Mouse (Mus musculus): ENCODE data around the gene Bad. TPM values are rescaled to one million over a fixed set of nuclear protein-coding genes. Genes with fewer than 3 reads are reported as not detected.

Bad gene
- polyA plus RNA-seq, 1 experiment: 60.4 TPM

GRCm38 (mm10) chr19:6970460-6971085 is 28.9 kb downstream of the Bad start:
- H3K4me3 ChIP-seq (ENCODE audit: insufficient read depth, low read length): no peak overlapping the region; the same call in 1 of the 2 replicates

DNA sequence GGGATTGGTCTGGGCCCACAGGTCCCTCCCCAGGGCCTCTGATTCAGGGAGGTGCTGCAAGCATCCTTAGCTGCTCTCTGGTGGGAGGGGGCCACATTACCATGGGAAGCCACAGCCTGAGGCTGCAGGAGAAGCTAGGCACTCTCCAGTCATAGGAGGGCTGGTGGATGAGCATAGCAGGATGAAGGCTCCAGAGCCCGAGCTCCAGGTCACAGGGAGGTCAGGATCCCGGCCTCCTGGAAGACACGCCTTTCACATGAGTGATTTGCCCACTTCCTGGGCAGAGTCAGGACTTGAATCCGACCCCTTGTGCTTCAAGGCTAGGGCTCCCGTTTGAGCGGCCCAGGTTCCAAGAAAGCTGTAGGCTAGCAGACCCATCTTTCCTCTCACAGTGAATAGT is 30.0 kb downstream of the Bad start:
- TF ChIP-seq CTCF (IDR thresholded peaks at IDR 0.05; ENCODE audit: extremely low read depth, insufficient read depth, low read length) (no peak), POLR2A (IDR thresholded peaks at IDR 0.05; ENCODE audit: extremely low read depth, insufficient read depth, low read length) (no peak)

More at GRCm38 (mm10) chr19:6970460-6971085, 28.9 kb downstream of the Bad start:
- Histone ChIP-seq H3K4me1 (ENCODE audit: control insufficient read depth, insufficient read depth, low read length) (no peaks in the 10 kb centered on the region), H3K27ac (ENCODE audit: insufficient read depth, low read length) (no peak overlapping the region)
- TF ChIP-seq CTCF (IDR thresholded peaks at IDR 0.05; ENCODE audit: extremely low read depth, insufficient read depth, low read length) (no peak), POLR2A (IDR thresholded peaks at IDR 0.05; ENCODE audit: extremely low read depth, insufficient read depth, low read length) (no peak)

GRCm38 (mm10) chr19:6972247-6972917 is 30.7 kb downstream of the Bad start:
- peaks cover 3% of the 10 kb centered on the region; the same call in 1 of the 2 replicates for H3K4me1 ChIP-seq (ENCODE audit: control insufficient read depth, insufficient read depth, low read length)
- H3K27ac ChIP-seq (ENCODE audit: insufficient read depth, low read length): no peak overlapping the region
- TF ChIP-seq POLR2A (IDR thresholded peaks at IDR 0.05; ENCODE audit: extremely low read depth, insufficient read depth, low read length) (no peak), CTCF (IDR thresholded peaks at IDR 0.05; ENCODE audit: extremely low read depth, insufficient read depth, low read length) (no peak)
- H3K4me3 ChIP-seq (ENCODE audit: insufficient read depth, low read length): no peak overlapping the region

More for the DNA sequence above, 30.0 kb downstream of the Bad start:
- Histone ChIP-seq H3K4me1 (ENCODE audit: control insufficient read depth, insufficient read depth, low read length) (peaks cover 2% of the 10 kb centered on the region; the same call in 1 of the 2 replicates), H3K27ac (ENCODE audit: insufficient read depth, low read length) (no peak overlapping the region), H3K4me3 (ENCODE audit: insufficient read depth, low read length) (no peak overlapping the region)

DNA sequence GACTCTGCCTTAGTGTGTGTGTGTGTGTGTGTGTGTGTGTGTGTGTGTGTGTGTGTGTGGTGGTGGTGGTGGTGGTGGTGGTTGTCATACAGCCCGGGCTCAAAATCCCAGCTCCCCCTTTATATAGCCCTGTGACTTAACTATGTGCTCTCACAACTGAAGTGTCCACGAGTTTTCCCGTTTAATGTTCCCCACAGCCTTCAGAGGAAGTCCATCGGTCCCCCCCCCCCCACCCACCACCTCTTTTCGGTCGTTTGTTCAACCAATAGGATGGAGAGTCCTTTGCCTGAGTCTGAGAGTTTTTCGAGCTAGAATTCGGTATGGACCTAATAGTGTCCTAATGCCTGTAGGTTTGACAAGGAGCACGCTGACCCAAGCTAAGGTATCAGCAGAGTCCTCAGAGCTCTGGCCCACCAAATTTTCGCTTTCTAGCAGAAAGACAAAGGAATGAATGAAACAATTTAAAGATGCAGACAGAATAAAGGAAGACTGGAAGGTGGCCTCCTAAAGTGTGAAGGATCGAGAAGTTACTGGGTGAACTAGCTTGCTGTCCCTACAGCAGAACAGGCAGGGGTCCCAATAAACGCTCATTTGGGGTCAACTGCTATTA is 32.0 kb downstream of the Bad start:
- no peak overlapping the region for H3K27ac ChIP-seq (ENCODE audit: insufficient read depth, low read length)
- H3K4me1 ChIP-seq (ENCODE audit: control insufficient read depth, insufficient read depth, low read length): peaks cover 3% of the 10 kb centered on the region; the same call in 1 of the 2 replicates
- no peak for TF ChIP-seq POLR2A (IDR thresholded peaks at IDR 0.05; ENCODE audit: extremely low read depth, insufficient read depth, low read length)
- TF ChIP-seq CTCF (IDR thresholded peaks at IDR 0.05; ENCODE audit: extremely low read depth, insufficient read depth, low read length): no peak
- H3K4me3 ChIP-seq (ENCODE audit: insufficient read depth, low read length): no peak overlapping the region; the same call in 1 of the 2 replicates

DNA sequence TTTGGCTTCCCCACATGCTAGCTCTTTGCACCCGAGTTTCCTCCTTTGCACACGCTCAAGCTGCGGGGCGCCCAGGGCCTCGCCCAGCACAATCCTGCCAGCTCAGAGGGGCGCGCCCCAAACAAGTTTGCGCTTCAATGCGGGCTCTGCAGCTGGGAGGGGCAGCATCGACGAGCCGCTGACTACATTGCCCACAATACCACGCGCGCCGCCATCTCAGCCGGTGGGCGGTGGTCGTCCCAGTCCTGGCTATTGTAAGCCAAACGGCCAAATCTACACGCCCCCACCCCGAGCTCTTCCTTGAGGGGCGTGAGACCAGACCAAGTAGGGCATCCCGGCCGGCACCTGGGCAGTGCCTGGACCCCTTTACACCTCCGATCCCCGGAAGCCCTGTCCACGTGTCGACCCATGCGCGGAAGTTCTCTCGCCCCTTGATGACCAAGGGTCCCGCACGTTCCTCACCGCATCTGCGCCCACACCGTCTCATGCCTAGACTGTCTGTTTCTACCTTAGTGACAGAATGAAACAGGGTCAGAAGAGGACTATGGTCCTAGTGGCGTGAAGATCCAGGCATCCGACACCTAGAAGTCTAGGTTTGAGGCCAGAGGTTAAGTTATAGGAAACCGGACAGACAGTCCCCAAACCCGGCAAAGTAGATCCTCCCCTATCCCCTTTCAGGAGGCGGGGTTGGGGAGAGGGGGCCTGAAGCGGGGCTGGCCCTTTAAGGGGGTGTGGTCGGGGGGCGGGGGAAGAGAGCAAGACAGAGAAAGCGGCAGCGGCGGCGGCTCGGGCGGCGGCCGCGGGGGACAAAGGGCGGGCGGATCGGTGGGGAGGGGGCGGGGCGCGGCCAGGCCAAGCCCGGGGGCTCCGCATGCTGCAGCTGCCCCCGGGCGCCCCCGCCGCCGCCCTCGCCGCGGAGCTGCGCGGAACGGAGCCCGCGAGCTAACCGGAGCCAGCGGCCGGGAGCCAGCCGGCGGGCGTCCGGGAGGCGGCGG is 32.8 kb downstream of the Bad start, which contains the start of gene Ppp1r14b:
Ppp1r14b (plus strand) TSS at position 758 of the 995 bp plus-strand sequence.
- 0 out of 2 replicates have a peak within 1 kb of the TSS, but pooled peaks have one; percentile 4 for H3K27ac ChIP-seq (ENCODE audit: insufficient read depth, low read length)
- TF ChIP-seq CTCF (IDR thresholded peaks at IDR 0.05; ENCODE audit: extremely low read depth, insufficient read depth, low read length) (no peak), POLR2A (IDR thresholded peaks at IDR 0.05; ENCODE audit: extremely low read depth, insufficient read depth, low read length) (no peak)
- peak within 1 kb of the TSS; percentile 77 for H3K4me3 ChIP-seq (ENCODE audit: insufficient read depth, low read length)
- peaks cover 5% of the 10 kb centered on the region; the same call in 1 of the 2 replicates for H3K4me1 ChIP-seq (ENCODE audit: control insufficient read depth, insufficient read depth, low read length)

DNA sequence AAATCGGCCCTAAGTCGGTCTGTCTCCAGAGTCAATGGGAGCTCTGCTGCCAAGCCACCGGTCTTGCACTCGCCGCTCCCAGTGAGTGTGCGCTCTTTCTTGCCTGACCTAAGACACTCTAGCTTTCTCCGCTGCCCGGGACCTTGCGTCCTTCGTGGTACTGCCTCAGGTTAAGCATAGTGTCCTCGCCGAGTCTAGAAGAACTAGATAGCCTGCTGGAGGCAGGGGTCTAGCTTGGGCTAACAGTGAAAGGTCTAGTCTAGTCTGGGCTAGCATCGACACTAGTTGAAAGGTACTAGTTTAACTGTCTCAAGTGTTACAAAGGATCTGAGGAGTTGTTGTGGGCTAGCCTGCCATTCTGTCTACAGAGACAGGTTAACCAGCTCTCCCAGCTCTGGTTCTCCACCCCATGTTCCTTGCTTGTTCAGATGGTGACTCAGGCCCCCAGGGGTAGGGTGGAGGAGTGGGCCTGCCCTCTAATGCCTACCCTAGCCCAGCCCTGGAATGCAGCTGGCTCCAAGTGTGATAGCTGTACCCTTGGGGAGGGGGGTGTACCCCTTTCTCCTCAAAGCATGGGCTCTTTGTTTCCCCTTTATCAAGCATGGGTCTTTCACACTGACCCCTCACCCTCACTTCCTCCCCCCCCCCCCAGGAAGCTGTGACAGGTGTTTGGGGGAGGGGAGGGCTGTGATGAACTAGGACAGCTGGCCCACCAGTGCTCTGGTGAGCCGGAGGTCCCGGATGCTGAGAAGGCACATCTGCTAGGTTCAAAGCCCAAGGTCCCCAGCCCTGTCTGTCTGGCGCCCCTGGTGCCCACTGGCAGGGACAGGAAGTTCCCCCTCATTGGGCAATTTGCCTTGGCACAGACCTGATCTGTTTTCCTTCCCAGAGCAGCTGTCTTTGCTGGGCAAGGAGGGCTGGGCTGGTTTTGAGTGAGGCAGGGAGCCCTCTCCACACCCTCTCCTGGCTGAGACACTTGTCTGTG is 34.2 kb downstream of the Bad start, which contains the start of gene Plcb3:
Plcb3 (minus strand) TSS at position 934 of the 985 bp plus-strand sequence.
- peaks cover 5% of the 10 kb centered on the region; the same call in 1 of the 2 replicates for H3K4me1 ChIP-seq (ENCODE audit: control insufficient read depth, insufficient read depth, low read length)
- TF ChIP-seq POLR2A (IDR thresholded peaks at IDR 0.05; ENCODE audit: extremely low read depth, insufficient read depth, low read length) (0 out of 2 replicates have a peak, but pooled peaks have one; percentile 5), CTCF (IDR thresholded peaks at IDR 0.05; ENCODE audit: extremely low read depth, insufficient read depth, low read length) (no peak)
- H3K27ac ChIP-seq (ENCODE audit: insufficient read depth, low read length): no peak within 1 kb of the TSS
- H3K4me3 ChIP-seq (ENCODE audit: insufficient read depth, low read length): peak within 1 kb of the TSS; percentile 48

- H3K4me3 ChIP-seq (ENCODE audit: insufficient read depth, low read length): peak overlapping the region; percentile 65
- TF ChIP-seq POLR2A (IDR thresholded peaks at IDR 0.05; ENCODE audit: extremely low read depth, insufficient read depth, low read length) (no peak), CTCF (IDR thresholded peaks at IDR 0.05; ENCODE audit: extremely low read depth, insufficient read depth, low read length) (no peak)
- H3K4me1 ChIP-seq (ENCODE audit: control insufficient read depth, insufficient read depth, low read length): peaks cover 5% of the 10 kb centered on the region; the same call in 1 of the 2 replicates
- no peak overlapping the region for H3K27ac ChIP-seq (ENCODE audit: insufficient read depth, low read length)
Observed at GRCm38 (mm10) chr19:6977759-6978638, 36.3 kb downstream of the Bad start.
